Mouse (Mus musculus): ENCODE measurements at regions not wholly inside any gene's neighbourhood (a gene's known extent, or its start where the extent isn't known, plus 50 kb on each side); places are given as distances from the start of the nearest gene placed in this dataset.

DNA sequence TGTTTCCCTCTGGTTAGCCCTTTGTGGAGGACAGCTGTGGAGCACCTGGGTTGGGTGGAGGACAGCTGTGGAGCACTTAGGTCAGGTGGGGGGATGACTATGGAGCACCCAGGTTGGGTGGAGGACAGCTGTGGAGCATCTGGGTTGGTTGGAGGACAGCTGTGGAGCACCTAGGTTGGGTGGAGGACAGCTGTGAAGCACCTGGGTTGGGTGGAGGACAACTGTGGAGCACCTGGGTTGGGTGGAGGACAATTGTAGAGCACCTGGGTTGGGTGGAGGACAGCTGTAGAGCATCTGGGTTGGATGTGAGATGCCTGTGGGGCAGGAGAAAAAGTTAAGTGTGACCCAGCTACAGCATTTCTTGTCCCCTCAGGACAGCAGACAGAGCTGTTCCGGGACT lies 77.1 kb upstream of the Mrps10 start:
- WGBS: 100% methylated on average over 1 of the region's 1 CpGs

DNA sequence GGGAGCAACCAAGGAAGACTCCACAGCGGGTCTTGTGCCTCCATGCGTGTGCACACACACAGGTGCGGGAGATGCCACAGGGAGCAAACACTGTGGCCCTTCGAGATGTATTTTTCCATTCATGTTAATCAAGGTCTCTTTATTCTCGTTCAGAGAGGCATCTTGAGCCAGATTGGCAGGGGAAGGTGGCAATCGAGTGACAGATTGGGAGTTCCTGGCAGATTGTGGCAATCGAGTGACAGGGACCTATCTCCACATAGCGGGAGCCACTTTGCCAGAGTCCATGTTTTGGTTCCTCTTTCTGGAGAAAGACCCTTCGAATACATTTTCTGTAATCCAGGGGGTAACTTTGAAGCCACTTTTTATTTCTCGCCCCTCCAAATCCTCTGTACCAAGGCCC lies 83.1 kb upstream of the Mrps10 start:
- Histone ChIP-seq H3K27me3 (no peaks in the 10 kb centered on the region), H3K4me1 (no peaks in the 10 kb centered on the region), H3K27ac (no peak overlapping the region), H3K4me2 (replicated peaks) (no peak overlapping the region), H3K4me3 (no peak overlapping the region), H3K36me3 (peaks cover 23% of the 10 kb centered on the region), H3K9me3 (replicated peaks) (no peaks in the 10 kb centered on the region), H3K9ac (no peak overlapping the region)
- ATAC-seq (ENCODE audit: low FRiP score): no peak
- WGBS: 93% methylated on average over 10 of the region's 10 CpGs

More for the DNA sequence above, 77.1 kb upstream of the Mrps10 start:
- Histone ChIP-seq H3K36me3 (peaks cover 27% of the 10 kb centered on the region), H3K4me3 (no peak overlapping the region), H3K9me3 (replicated peaks) (no peaks in the 10 kb centered on the region), H3K9ac (no peak overlapping the region), H3K27ac (no peak overlapping the region), H3K4me2 (replicated peaks) (no peak overlapping the region), H3K27me3 (no peaks in the 10 kb centered on the region), H3K4me1 (peaks cover 16% of the 10 kb centered on the region)
- ATAC-seq (ENCODE audit: low FRiP score): no peak

DNA sequence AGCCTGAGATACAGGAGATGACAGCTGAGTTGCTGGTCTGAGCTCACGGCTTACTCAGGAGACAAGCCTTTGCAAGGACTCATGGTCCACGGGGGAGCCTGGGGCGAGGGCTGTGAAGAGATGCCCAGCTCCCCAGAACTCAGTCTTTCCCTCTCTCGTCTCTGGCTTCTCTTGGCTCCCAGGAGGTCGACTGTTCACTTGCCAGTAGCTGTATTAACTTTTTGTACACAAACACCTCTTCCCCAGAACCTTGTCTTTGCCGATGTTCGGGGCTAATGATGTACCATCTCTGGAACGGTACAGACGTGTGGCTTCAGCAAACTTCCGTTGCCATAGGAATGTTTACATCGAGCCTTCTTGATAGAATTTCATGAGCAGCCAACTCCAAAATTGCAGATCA lies 84.5 kb upstream of the Mrps10 start:
- no peak for ATAC-seq (ENCODE audit: low FRiP score)
- no peaks in the 10 kb centered on the region for H3K27me3 ChIP-seq
- H3K36me3 ChIP-seq: peaks cover 23% of the 10 kb centered on the region
- H3K4me2 ChIP-seq (replicated peaks): no peak overlapping the region
- no peaks in the 10 kb centered on the region for H3K9me3 ChIP-seq (replicated peaks)
- no peak overlapping the region for H3K27ac ChIP-seq
- no peaks in the 10 kb centered on the region for H3K4me1 ChIP-seq
- H3K4me3 ChIP-seq: no peak overlapping the region
- WGBS: 86% methylated on average over 11 of the region's 11 CpGs
- H3K9ac ChIP-seq: no peak overlapping the region

DNA sequence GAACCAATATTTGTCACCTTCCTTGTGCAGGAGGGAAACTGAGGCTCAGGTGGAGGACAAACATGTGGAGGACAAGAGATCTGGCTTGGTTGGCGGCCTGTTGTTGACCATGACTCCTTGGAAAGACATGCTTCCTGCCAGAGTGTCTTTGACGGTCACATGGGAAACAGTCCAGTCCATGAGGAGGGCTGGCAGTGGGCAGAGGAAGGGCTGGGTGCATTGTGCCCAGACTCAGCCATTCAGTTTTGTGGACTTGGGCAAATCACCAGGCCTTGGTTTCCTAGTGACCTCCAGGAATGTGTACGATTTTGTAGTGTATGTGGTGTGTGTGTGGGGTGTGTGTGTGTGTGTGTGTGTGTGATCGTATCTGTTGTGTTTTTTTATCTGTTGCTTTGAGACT lies 85.5 kb upstream of the Mrps10 start:
- Histone ChIP-seq H3K4me3 (no peak overlapping the region), H3K27ac (no peak overlapping the region), H3K9me3 (replicated peaks) (no peaks in the 10 kb centered on the region), H3K27me3 (no peaks in the 10 kb centered on the region), H3K9ac (no peak overlapping the region), H3K4me2 (replicated peaks) (no peak overlapping the region), H3K4me1 (no peaks in the 10 kb centered on the region), H3K36me3 (peaks cover 15% of the 10 kb centered on the region)
- no peak for ATAC-seq (ENCODE audit: low FRiP score)
- WGBS: 90% methylated on average over 4 of the region's 4 CpGs

DNA sequence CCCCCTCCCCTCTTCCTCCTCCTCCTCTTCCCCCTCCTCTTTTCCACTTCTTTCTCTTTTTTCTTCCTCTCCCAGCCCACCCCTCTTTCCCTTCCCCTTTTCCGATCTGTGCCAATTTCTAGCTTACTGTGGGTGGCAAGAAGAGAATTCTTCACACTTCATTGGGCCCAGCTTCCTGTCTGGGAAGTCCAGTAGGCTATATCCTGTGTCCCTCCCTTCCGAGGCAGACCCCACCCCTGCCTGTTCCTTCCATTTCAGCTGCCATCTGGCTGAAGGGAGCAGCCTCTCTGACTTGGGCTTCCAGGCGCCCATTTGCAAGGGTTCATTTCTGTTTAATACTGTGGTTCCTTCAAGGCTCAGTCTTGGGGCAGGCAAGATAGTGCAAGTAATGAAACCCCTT lies 86.2 kb upstream of the Mrps10 start:
- Histone ChIP-seq H3K9me3 (replicated peaks) (no peaks in the 10 kb centered on the region), H3K9ac (no peak overlapping the region), H3K4me2 (replicated peaks) (no peak overlapping the region), H3K4me3 (no peak overlapping the region), H3K4me1 (no peaks in the 10 kb centered on the region), H3K27me3 (no peaks in the 10 kb centered on the region), H3K27ac (no peak overlapping the region), H3K36me3 (peaks cover 9% of the 10 kb centered on the region)
- whole genome bisulfite sequencing: 74% methylated on average over 3 of the region's 3 CpGs
- ATAC-seq (ENCODE audit: low FRiP score): no peak

DNA sequence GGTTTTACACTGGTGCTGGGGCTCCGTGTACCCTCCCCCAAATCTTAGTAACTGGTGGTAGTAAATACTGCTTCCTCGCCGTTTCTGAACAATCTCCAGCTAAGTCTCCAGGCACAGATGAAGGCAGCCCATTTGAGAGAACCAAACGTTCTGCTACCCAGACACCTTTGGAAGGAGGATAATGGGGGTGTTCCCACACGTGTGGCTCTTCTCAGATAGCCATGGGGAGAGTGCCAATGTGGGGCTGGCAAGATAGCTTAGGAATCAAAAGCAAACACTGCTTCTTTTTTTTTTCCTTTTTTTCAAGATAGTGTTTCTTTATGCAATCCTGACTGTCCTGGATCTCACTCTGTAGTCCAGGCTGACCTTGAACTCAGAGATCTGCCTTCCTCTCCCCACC lies 90.8 kb upstream of the Mrps10 start:
- H3K4me2 ChIP-seq (replicated peaks): no peak overlapping the region
- 89% methylated on average over 5 of the region's 5 CpGs for WGBS
- H3K4me1 ChIP-seq: no peaks in the 10 kb centered on the region
- no peaks in the 10 kb centered on the region for H3K9me3 ChIP-seq (replicated peaks)
- H3K36me3 ChIP-seq: 0 out of 2 replicates have a peak, but pooled peaks cover 3% of the 10 kb centered on the region
- H3K27ac ChIP-seq: no peak overlapping the region
- no peak overlapping the region for H3K9ac ChIP-seq
- no peak overlapping the region for H3K4me3 ChIP-seq
- no peaks in the 10 kb centered on the region for H3K27me3 ChIP-seq
- ATAC-seq (ENCODE audit: low FRiP score): no peak

DNA sequence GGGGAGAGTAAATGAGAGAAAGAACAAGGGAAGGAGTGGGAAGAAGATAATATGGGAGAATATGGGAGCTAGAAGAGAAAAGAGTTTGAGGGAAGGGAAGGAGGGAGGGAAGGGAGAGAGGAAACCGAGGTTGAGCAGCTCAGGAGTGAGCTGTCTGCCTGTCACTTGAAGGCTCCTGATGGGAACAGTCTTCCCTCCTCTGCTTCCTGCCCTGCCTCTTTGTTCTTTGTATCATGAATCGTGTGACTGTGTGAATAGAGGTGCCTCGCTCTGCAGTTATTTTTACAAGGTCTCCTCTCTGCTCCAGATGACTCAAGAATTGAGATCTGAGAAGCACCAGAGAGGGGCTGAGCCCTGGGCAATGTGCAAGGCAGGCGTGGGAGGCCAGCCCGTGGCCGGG lies 92.0 kb upstream of the Mrps10 start:
- Histone ChIP-seq H3K9me3 (replicated peaks) (no peaks in the 10 kb centered on the region), H3K4me1 (no peaks in the 10 kb centered on the region), H3K27ac (no peak overlapping the region), H3K27me3 (no peaks in the 10 kb centered on the region), H3K36me3 (0 out of 2 replicates have a peak, but pooled peaks cover 3% of the 10 kb centered on the region), H3K4me2 (replicated peaks) (no peak overlapping the region), H3K4me3 (no peak overlapping the region), H3K9ac (no peak overlapping the region)
- ATAC-seq (ENCODE audit: low FRiP score): no peak
- 68% methylated on average over 6 of the region's 6 CpGs for WGBS

DNA sequence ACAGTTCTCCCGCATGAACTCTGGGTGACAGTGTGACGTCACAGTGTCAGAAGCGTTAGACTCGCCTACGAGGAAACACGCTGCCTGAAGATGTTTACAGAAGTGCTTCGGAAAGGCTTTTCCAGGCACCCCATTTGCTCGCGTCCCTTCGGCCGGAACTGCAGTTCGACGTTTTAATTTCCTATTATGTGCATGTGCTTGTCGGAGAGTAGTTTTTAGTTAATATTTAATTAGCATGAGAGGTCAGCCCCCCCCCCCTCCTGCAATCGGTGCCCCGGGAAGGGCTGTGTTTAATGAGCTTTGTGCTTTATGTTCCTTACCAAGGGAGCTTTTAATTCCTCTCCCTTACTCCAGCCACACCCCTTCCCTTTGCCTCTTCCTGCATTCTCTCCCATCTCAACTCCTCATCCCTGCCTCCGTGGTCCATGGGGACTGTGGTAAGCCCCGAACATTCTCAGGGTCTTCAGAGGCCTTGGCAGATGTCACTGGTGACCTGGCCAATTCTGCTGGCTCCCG lies 92.8 kb upstream of the Mrps10 start:
- Histone ChIP-seq H3K27me3 (no peaks in the 10 kb centered on the region), H3K4me3 (no peak overlapping the region), H3K27ac (no peak overlapping the region), H3K4me1 (no peaks in the 10 kb centered on the region), H3K4me2 (replicated peaks) (no peak overlapping the region), H3K36me3 (peaks cover 7% of the 10 kb centered on the region; the same call in 1 of the 2 replicates), H3K9ac (no peak overlapping the region), H3K9me3 (replicated peaks) (no peaks in the 10 kb centered on the region)
- 81% methylated on average over 19 of the region's 19 CpGs for WGBS
- ATAC-seq (ENCODE audit: low FRiP score): no peak

DNA sequence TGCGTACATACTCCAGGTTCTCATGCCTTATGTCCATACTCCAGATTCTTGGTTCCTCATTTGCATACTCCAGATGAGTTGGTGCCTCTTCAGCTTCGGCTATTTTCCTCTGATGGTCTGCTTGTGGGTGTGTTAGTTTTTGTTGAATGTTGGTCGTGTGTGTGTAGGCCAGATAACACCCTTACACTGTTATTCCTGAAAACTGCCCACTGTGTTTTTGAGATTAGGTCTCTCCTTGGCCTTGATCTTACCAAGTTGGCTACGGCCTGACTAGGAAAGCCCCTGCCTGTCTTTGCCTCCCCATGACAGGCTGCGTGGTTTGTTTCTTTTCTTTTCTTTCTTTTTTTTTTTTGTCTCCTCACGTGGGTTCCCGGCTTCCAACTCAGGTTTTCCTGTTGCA lies 95.4 kb upstream of the Mrps10 start:
- Histone ChIP-seq H3K9me3 (replicated peaks) (no peaks in the 10 kb centered on the region), H3K36me3 (peaks cover 9% of the 10 kb centered on the region; the same call in 1 of the 2 replicates), H3K9ac (no peak overlapping the region), H3K27me3 (no peaks in the 10 kb centered on the region), H3K4me1 (no peaks in the 10 kb centered on the region), H3K4me3 (no peak overlapping the region), H3K4me2 (replicated peaks) (no peak overlapping the region), H3K27ac (no peak overlapping the region)
- 87% methylated on average over 7 of the region's 7 CpGs for WGBS
- no peak for ATAC-seq (ENCODE audit: low FRiP score)

DNA sequence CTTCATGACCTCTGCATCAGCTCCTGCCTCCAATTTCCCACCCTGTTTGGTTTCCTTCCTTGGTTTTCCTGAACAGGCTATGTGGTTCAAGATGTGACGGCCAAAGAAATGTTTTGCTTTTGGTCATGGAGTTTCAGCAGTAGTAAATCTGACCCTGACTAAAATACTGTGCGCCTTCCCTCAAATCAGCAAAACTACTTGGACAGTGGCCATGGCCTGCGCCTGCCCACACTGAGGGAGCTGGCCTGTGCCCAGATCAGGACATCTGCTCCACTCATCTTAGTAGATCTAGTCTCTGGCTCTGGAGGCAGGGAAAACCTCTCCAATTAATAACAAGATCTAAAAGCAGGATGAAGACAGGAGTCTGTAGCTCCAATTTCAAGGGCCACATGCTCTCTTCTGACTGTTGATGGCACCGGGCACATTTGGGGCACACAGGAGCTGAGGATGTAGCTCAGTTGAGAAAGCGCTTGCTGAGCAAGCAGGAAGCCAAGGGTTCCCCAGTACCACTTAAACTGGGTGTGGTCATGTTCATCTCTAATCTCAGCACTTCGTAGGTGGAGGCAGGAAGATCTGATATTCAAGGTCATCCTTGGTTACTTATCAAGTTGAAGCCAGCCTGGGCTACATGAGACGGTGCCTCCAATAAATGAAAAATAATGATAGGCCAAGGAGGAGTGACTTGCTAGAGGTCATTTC lies 96.6 kb upstream of the Mrps10 start:
- no peak overlapping the region for H3K4me2 ChIP-seq (replicated peaks)
- H3K9ac ChIP-seq: no peak overlapping the region
- no peak for ATAC-seq (ENCODE audit: low FRiP score)
- no peak overlapping the region for H3K4me3 ChIP-seq
- no peaks in the 10 kb centered on the region for H3K4me1 ChIP-seq
- 0 out of 2 replicates have a peak, but pooled peaks cover 3% of the 10 kb centered on the region for H3K9me3 ChIP-seq (replicated peaks)
- H3K36me3 ChIP-seq: peaks cover 12% of the 10 kb centered on the region; the same call in 1 of the 2 replicates
- H3K27ac ChIP-seq: no peak overlapping the region
- no peaks in the 10 kb centered on the region for H3K27me3 ChIP-seq
- 94% methylated on average over 7 of the region's 7 CpGs for WGBS

DNA sequence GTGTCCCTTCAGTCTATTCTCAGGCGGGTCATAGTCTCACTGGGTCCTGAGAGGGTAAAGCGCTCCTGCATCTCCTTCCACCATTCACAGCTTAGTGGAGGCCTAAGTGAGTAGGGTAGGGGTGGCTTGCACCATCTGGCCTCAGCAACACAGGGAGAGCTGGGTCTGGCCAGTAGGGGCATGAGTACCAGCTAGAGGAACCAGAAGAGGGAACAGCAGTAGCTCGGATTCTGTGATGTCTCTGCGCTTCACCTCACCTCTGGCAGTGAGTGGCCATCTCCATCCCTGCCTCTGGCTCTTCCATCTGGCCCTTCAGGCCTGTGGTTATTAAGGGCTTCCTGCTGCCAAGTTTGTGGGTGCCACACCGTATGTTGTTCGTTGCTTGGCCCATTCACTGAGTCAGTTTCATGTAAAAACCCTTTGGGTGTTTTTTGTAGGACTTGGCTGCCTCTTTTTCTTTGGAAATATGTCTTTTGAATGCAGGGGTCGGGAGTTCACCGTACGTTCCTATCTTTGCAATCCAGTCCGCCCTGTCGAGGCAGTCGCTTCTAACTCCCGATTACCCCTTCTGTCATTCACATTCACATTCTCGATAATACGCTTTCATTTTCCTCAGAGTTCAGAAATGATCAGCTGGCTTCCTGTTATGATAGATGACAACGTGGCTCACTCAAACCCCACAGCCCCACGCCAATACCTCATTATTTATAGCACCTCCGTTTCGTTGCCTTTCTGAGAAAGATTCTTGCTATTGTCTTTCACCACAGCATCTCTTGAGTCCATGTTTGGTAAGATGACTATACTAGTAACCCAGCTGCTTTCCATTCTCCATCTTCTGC lies 99.4 kb upstream of the Mrps10 start:
- no peaks in the 10 kb centered on the region for H3K27me3 ChIP-seq
- H3K4me2 ChIP-seq (replicated peaks): no peak overlapping the region
- H3K4me1 ChIP-seq: no peaks in the 10 kb centered on the region
- no peak overlapping the region for H3K27ac ChIP-seq
- WGBS: 91% methylated on average over 19 of the region's 19 CpGs
- no peak overlapping the region for H3K9ac ChIP-seq
- 0 out of 2 replicates have a peak, but pooled peaks cover 3% of the 10 kb centered on the region for H3K9me3 ChIP-seq (replicated peaks)
- H3K36me3 ChIP-seq: peaks cover 10% of the 10 kb centered on the region; the same call in 1 of the 2 replicates
- no peak for ATAC-seq (ENCODE audit: low FRiP score)
- no peak overlapping the region for H3K4me3 ChIP-seq

DNA sequence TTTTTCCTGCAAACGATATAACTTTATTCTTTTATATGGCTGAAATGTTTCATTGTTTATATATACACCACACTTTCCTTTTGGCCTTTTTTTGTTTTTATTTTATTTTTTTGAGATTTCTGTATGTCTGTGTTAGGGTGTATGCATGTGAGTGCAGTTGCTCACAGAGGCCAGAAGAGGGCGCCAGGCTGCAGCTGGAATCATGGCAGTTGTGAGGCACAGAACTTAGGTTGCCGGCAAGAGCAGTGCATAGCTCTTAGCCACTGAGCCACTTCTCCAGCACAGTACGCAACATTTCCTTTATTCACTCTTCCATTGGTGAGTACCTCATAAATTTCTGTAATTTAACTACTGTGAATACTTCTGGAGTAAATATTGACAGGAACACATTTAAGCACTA lies 100.8 kb upstream of the Mrps10 start:
- Histone ChIP-seq H3K9ac (no peak overlapping the region), H3K4me1 (no peaks in the 10 kb centered on the region), H3K27ac (no peak overlapping the region), H3K36me3 (peaks cover 12% of the 10 kb centered on the region; the same call in 1 of the 2 replicates), H3K27me3 (no peaks in the 10 kb centered on the region), H3K9me3 (replicated peaks) (peaks cover 4% of the 10 kb centered on the region; the same call in 1 of the 2 replicates), H3K4me2 (replicated peaks) (no peak overlapping the region), H3K4me3 (no peak overlapping the region)
- ATAC-seq (ENCODE audit: low FRiP score): no peak
- WGBS: 93% methylated on average over 4 of the region's 4 CpGs
